Mouse (Mus musculus) heart, embryonic 11.5 days (tissue): ENCODE measurements around the gene Mn1. TPM values are rescaled to one million over a fixed set of nuclear protein-coding genes. Genes with fewer than 3 reads are reported as not detected.

Source experiments
- ATAC-seq: fragments of 200-750 bp; cut with Nextera tagmentation; replicated peaks from 2 replicates; pipeline ENCODE4 v1.8.0; 2017; ENCODE audit warnings: moderate library complexity; ENCODE audit not compliant: insufficient number of reproducible peaks, low FRiP score, low TSS enrichment
- H3K27ac ChIP-seq: fragments of 300-500 bp; sonication (generic); 2 replicates; pipeline ENCODE4 v1.5.1; 2014; ENCODE audit warnings: mild to moderate bottlenecking, low read depth, low read length
- H3K27me3 ChIP-seq: fragments of 300-500 bp; sonication (generic); 2 replicates; pipeline ENCODE4 v1.6.1; 2014; ENCODE audit warnings: mild to moderate bottlenecking, low read length, mixed read lengths; ENCODE audit not compliant: control insufficient read depth, insufficient read depth
- H3K36me3 ChIP-seq: fragments of 300-500 bp; sonication (generic); 2 replicates; pipeline ENCODE4 v1.6.1; 2014; ENCODE audit warnings: mild to moderate bottlenecking, low read length, moderate library complexity, mixed read lengths; ENCODE audit not compliant: control insufficient read depth, insufficient read depth
- H3K4me1 ChIP-seq: fragments of 300-500 bp; sonication (generic); 2 replicates; pipeline ENCODE4 v1.6.1; 2014; ENCODE audit warnings: low read length; ENCODE audit not compliant: control insufficient read depth, insufficient read depth
- H3K4me2 ChIP-seq: fragments of 300-500 bp; sonication (generic); 2 replicates; pipeline ENCODE4 v1.6.1; 2014; ENCODE audit warnings: mild to moderate bottlenecking, moderate library complexity
- H3K4me3 ChIP-seq: fragments of 300-500 bp; sonication (generic); 2 replicates; pipeline ENCODE4 v1.5.1; 2014; ENCODE audit warnings: low read depth, low read length
- H3K9ac ChIP-seq: fragments of 300-500 bp; sonication (generic); 2 replicates; pipeline ENCODE4 v1.6.1; 2014; ENCODE audit warnings: mild to moderate bottlenecking, low read depth, low read length, moderate library complexity
- H3K9me3 ChIP-seq: fragments of 300-500 bp; sonication (generic); replicated peaks from 2 replicates; pipeline ENCODE4 v1.6.1; 2016; ENCODE audit warnings: low read length; ENCODE audit not compliant: control insufficient read depth
- WGBS: fragments of 180-500 bp; shearing (Covaris S2); extraction: QIAGEN DNeasy Blood & Tissue Kit; methylation state at CpG from one replicate; pipeline ENCODE4 v1.1.7; 2014; ENCODE audit not compliant: insufficient replicate concordance; 5-methylcytosine and 5-hydroxymethylcytosine counted together
- polyA plus RNA-seq: library from polyadenylated mRNA; unstranded; fragments of >200 nt; fragmentation: Nextera tagmentation; extraction: Ambion mirVana; gene quantifications from 2 replicates; pipeline ENCODE4 v1.2.1, GENCODE M21; 2014

Gene Mn1
- polyA plus RNA-seq, 1 experiment from 2014 or later = 6.6 TPM

- no peaks in the 10 kb centered on the region for H3K27me3 ChIP-seq
- no peak overlapping the region for H3K27ac ChIP-seq
- no peak for ATAC-seq
- peaks cover 55% of the 10 kb centered on the region for H3K4me1 ChIP-seq
- 64% methylated on average over 5 of the region's 5 CpGs for WGBS
- H3K4me2 ChIP-seq = no peak overlapping the region
- no peak overlapping the region for H3K9ac ChIP-seq
- H3K36me3 ChIP-seq = no peaks in the 10 kb centered on the region; the same call in 1 of the 2 replicates
- no peak overlapping the region for H3K4me3 ChIP-seq
- no peaks in the 10 kb centered on the region for H3K9me3 ChIP-seq
Measured at GRCm38 (mm10) chr5:111432842-111433241, 15.7 kb downstream of the Mn1 start.

DNA sequence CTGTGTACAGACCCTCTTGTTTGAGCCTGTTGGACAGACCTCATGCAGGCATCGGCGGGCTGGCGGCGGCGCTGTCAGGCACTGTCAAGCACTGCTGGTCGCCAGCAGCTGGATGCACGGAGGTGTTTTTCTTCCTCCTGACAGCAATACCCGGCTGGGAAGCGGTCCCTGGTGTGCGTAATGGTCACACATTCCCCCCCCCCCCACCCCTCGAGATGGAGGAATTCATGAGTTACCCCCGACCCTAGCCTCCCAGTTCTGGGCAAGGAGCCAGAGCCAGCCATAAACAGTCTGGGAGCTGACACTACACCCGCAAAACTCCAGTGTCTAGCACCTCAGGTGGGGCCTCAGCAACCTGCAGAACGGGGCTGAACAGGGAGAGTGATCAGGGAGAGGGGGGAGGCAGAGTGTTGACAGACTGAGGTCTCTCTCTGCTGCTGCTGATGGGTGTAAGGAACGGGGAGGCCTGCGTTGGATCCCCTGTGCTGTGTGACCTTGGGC is 17.2 kb downstream of the Mn1 start:
- Histone ChIP-seq H3K4me1 (peaks cover 51% of the 10 kb centered on the region), H3K9me3 (no peaks in the 10 kb centered on the region), H3K27ac (peak overlapping the region; percentile 43; the same call in 1 of the 2 replicates), H3K9ac (no peak overlapping the region), H3K36me3 (no peaks in the 10 kb centered on the region; the same call in 1 of the 2 replicates), H3K27me3 (no peaks in the 10 kb centered on the region), H3K4me3 (no peak overlapping the region), H3K4me2 (peak overlapping the region; percentile 44)
- 15% methylated on average over 16 of the region's 16 CpGs for WGBS
- ATAC-seq = peak; percentile 52

DNA sequence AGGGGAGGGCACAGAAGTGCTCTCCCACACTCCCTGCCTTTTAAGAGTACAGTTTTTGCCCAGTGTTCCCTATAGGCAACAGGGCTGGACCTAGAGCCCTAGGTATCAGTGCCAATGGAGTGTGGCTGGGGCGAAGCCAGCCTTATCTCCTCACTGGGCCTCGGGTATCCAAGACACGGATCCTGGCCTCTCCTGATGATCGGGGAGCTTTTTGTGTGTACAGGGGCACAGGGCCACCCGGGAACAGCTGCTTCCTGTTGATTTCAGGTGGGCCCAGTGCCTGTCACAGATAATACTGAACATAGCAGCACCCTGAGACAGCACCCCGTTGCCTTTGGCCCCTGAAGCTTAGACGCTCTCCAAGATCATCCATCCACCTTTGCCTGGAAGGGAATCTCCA is 19.1 kb downstream of the Mn1 start:
- no peak overlapping the region for H3K27ac ChIP-seq
- no peak for ATAC-seq
- no peak overlapping the region for H3K9ac ChIP-seq
- no peaks in the 10 kb centered on the region for H3K9me3 ChIP-seq
- H3K4me3 ChIP-seq = no peak overlapping the region
- H3K36me3 ChIP-seq = peaks cover 2% of the 10 kb centered on the region; the same call in 1 of the 2 replicates
- WGBS = 47% methylated on average over 7 of the region's 7 CpGs
- no peaks in the 10 kb centered on the region for H3K27me3 ChIP-seq
- H3K4me2 ChIP-seq = no peak overlapping the region
- peaks cover 36% of the 10 kb centered on the region for H3K4me1 ChIP-seq

DNA sequence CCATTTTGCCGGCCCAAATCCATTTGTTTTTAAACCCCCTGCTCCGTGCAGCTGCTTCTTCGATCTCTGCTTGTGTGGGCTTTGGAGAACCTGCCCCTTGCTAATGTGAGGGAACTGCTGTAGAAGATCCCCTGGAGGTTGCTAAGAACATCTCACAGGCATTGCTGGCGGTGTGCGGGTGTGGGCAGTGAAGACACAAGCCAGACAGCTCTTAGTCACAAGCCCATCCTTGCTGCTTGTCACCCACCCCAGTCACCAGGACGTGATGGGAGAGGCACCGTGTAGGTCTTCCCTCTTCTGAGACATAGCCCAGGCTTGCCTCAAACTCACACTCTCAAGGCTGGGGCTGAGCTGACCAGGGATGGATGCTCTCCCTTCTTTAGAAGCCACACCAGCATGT is 20.0 kb downstream of the Mn1 start:
- 61% methylated on average over 7 of the region's 7 CpGs for WGBS
- Histone ChIP-seq H3K9ac (no peak overlapping the region), H3K27ac (no peak overlapping the region), H3K4me2 (no peak overlapping the region), H3K4me1 (peaks cover 34% of the 10 kb centered on the region), H3K4me3 (no peak overlapping the region), H3K9me3 (no peaks in the 10 kb centered on the region), H3K36me3 (peaks cover 2% of the 10 kb centered on the region; the same call in 1 of the 2 replicates), H3K27me3 (no peaks in the 10 kb centered on the region)
- ATAC-seq = no peak

- Histone ChIP-seq H3K27me3 (no peaks in the 10 kb centered on the region), H3K4me2 (no peak overlapping the region), H3K4me1 (peaks cover 28% of the 10 kb centered on the region), H3K4me3 (no peak overlapping the region), H3K36me3 (0 out of 2 replicates have a peak, but pooled peaks cover 2% of the 10 kb centered on the region), H3K9me3 (no peaks in the 10 kb centered on the region), H3K27ac (no peak overlapping the region), H3K9ac (no peak overlapping the region)
- no peak for ATAC-seq
- WGBS = 90% methylated on average over 3 of the region's 3 CpGs
Measured at GRCm38 (mm10) chr5:111438336-111438735, 21.2 kb downstream of the Mn1 start.

GRCm38 (mm10) chr5:111438821-111439220 is 21.7 kb downstream of the Mn1 start:
- no peak for ATAC-seq
- Histone ChIP-seq H3K36me3 (0 out of 2 replicates have a peak, but pooled peaks cover 2% of the 10 kb centered on the region), H3K4me3 (no peak overlapping the region), H3K27me3 (no peaks in the 10 kb centered on the region), H3K9me3 (no peaks in the 10 kb centered on the region), H3K4me2 (no peak overlapping the region), H3K9ac (no peak overlapping the region), H3K27ac (no peak overlapping the region), H3K4me1 (peaks cover 24% of the 10 kb centered on the region)
- WGBS = 85% methylated on average over 8 of the region's 8 CpGs

- no peak for ATAC-seq
- WGBS = 78% methylated on average over 4 of the region's 4 CpGs
- no peak overlapping the region for H3K27ac ChIP-seq
- no peak overlapping the region for H3K4me2 ChIP-seq
- H3K4me3 ChIP-seq = no peak overlapping the region
- H3K4me1 ChIP-seq = peaks cover 15% of the 10 kb centered on the region
- no peaks in the 10 kb centered on the region for H3K9me3 ChIP-seq
- H3K36me3 ChIP-seq = 0 out of 2 replicates have a peak, but pooled peaks cover 4% of the 10 kb centered on the region
- no peak overlapping the region for H3K9ac ChIP-seq
- no peaks in the 10 kb centered on the region for H3K27me3 ChIP-seq
Measured at GRCm38 (mm10) chr5:111440264-111440663, 23.1 kb downstream of the Mn1 start.

GRCm38 (mm10) chr5:111442151-111442871 is 25.1 kb downstream of the Mn1 start:
- Histone ChIP-seq H3K27ac (no peak overlapping the region), H3K36me3 (0 out of 2 replicates have a peak, but pooled peaks cover 4% of the 10 kb centered on the region)
- WGBS = 72% methylated on average over 11 of the region's 11 CpGs

More at GRCm38 (mm10) chr5:111442151-111442871, 25.1 kb downstream of the Mn1 start:
- Histone ChIP-seq H3K4me1 (0 out of 2 replicates have a peak, but pooled peaks cover under 1% of the 10 kb centered on the region), H3K27me3 (no peaks in the 10 kb centered on the region), H3K4me3 (no peak overlapping the region), H3K4me2 (no peak overlapping the region), H3K9me3 (no peaks in the 10 kb centered on the region), H3K9ac (no peak overlapping the region)
- ATAC-seq = no peak
